Mouse (Mus musculus): ENCODE results near the gene Crlf1.

DNA sequence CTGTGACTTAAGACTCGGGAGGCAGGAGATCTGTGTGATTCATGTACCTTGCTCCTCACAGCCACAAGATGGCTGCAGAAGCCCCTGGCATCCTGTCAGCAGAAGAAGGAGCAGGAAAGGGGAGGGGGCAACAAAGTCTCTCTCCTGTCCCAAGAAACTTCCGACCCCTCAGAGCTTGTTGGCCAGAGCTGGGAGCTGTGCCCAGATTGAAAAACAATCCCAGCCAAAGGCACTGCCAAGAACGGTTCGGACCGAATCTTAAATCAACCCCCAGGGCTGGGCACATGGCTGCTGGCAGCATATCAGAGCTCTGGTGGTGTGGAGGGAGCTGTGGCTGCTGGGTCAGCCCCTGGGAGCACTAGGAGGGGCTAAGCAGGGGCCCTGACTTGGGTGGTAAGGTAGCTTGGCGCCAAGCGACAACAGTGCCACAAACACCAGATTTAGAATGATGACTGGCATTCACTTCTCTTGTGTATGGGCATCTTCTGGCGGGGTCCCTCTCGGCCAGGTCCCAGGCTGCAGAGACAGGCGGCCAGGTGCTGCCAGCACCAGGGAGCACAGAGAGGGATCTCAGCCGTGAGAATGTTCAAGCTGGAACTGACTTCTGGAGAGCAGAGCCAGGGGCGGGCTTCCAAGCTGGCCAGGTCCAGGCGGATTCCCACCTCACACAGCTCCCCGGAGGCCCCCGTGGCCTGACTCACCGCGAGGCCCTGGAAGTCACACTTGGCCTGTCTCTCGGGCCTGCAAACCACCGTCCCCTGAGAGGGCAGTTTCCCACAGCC, 45.1 kb upstream of the Crlf1 start:
- TF ChIP-seq POLR2A (IDR thresholded peaks at IDR 0.05; ENCODE audit: control insufficient read depth, extremely low read depth, insufficient read depth, low read length, poor library complexity) (no peak), CTCF (IDR thresholded peaks at IDR 0.05; ENCODE audit: borderline replicate concordance, control insufficient read depth, extremely low read depth, insufficient read depth, low read length, poor library complexity) (no peak)
